Mouse (Mus musculus) forebrain, embryonic 13.5 days (tissue): Measurements from ENCODE around the gene Kcnip1. TPM values are rescaled to one million over a fixed set of nuclear protein-coding genes. Genes with fewer than 3 reads are reported as not detected.

Experiments used
- ATAC-seq: fragments of 200-750 bp; cut with Nextera tagmentation; 2 replicates; pipeline ENCODE4 v1.8.0; 2017
- H3K27ac ChIP-seq: fragments of 300-500 bp; sonication (generic); 2 replicates; pipeline ENCODE4 v1.5.1; 2015; ENCODE audit warnings: inconsistent platforms, mild to moderate bottlenecking, moderate library complexity
- H3K27me3 ChIP-seq: fragments of 300-500 bp; sonication (generic); 2 replicates; pipeline ENCODE4 v1.6.1; 2015; ENCODE audit warnings: mild to moderate bottlenecking, inconsistent platforms
- H3K36me3 ChIP-seq: fragments of 300-500 bp; sonication (generic); 2 replicates; pipeline ENCODE4 v1.6.1; 2015; ENCODE audit warnings: mild to moderate bottlenecking, inconsistent platforms; ENCODE audit not compliant: poor library complexity, severe bottlenecking
- H3K4me1 ChIP-seq: fragments of 300-500 bp; sonication (generic); 2 replicates; pipeline ENCODE4 v1.6.1; 2015; ENCODE audit warnings: inconsistent platforms
- H3K4me2 ChIP-seq: fragments of 300-500 bp; sonication (generic); 2 replicates; pipeline ENCODE4 v1.6.1; 2015; ENCODE audit warnings: inconsistent platforms, mild to moderate bottlenecking, moderate library complexity
- H3K4me3 ChIP-seq: fragments of 300-500 bp; sonication (generic); 2 replicates; pipeline ENCODE4 v1.5.1; 2015; ENCODE audit warnings: mild to moderate bottlenecking, inconsistent platforms
- H3K9ac ChIP-seq: fragments of 300-500 bp; sonication (generic); 2 replicates; pipeline ENCODE4 v1.6.1; 2015; ENCODE audit warnings: mild to moderate bottlenecking, inconsistent platforms
- H3K9me3 ChIP-seq: fragments of 300-500 bp; sonication (generic); replicated peaks from 2 replicates; pipeline ENCODE4 v1.6.1; 2016; ENCODE audit warnings: inconsistent platforms
- WGBS: fragments of 180-500 bp; shearing (Covaris S2); methylation state at CpG from one replicate; pipeline ENCODE4 v1.1.7; 2015; 5-methylcytosine and 5-hydroxymethylcytosine counted together
- polyA plus RNA-seq: library from polyadenylated mRNA; unstranded; fragments of >200 nt; fragmentation: Nextera tagmentation; extraction: Ambion mirVana; gene quantifications from 2 replicates; pipeline ENCODE4 v1.2.1, GENCODE M21; 2015

Kcnip1 gene
- polyA plus RNA-seq: 29.9 and 37.4 TPM in 2 replicates

DNA sequence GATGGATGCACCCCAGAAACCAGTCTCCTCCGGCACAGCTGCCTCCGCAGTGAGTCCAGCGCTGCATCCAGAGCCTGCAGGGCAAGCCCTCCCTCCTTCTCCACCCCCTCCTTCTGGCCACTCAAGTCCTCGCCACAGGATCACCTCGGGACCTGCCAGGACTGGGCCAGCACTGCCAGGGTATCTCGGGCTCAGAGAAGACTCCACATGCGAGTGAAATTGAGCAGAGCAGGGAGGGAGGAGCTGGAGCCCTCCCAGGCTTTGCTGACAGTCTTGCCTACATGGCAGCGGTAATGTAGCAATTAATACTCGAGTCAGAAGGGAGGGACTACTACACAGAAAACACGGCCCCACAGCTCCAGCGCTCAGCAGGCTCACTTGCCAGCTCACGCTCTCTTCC, at the start of gene Kcnip1:
Gene Kcnip1, minus strand, starts transcription at position 215 of the 400 bp plus-strand sequence.
- no peaks in the 10 kb centered on the region; the same call in none of the 2 replicates for H3K27me3 ChIP-seq
- no peak within 1 kb of the TSS for H3K27ac ChIP-seq
- H3K4me2 ChIP-seq: peak within 1 kb of the TSS; percentile 40
- 24% methylated on average over 12 of the region's 12 CpGs for WGBS
- no peak within 1 kb of the TSS for H3K4me3 ChIP-seq
- H3K36me3 ChIP-seq: no peaks in the 10 kb centered on the region
- H3K9ac ChIP-seq: peak within 1 kb of the TSS; percentile 10; the same call in 1 of the 2 replicates
- peaks cover 14% of the 10 kb centered on the region for H3K4me1 ChIP-seq
- peak; percentile 77 for ATAC-seq
- no peaks in the 10 kb centered on the region for H3K9me3 ChIP-seq

DNA sequence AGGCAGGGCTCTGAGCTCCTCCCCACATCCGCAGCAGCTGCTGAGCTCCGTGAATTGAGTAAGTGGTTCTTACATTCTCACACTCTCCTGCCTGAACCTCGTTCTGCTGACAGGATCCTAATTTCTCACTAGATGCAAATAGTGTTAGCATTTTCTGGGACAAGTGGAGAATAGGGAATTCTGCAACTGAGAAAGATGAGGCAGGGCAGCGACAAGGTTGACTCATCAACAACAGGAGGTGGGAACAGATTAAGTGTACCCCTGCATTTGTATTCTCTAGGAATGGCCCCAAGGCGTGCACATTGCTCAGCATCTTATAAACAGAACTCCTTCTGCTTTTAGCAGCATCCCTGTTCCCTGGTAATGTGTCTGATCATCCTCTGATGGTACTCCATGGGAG, 47.1 kb upstream of the Kcnip1 start:
- WGBS: 77% methylated on average over 5 of the region's 5 CpGs
- no peaks in the 10 kb centered on the region for H3K4me1 ChIP-seq
- no peaks in the 10 kb centered on the region for H3K36me3 ChIP-seq
- H3K9ac ChIP-seq: no peak overlapping the region
- no peak overlapping the region for H3K4me2 ChIP-seq
- H3K27ac ChIP-seq: no peak overlapping the region
- no peak overlapping the region for H3K4me3 ChIP-seq
- no peak for ATAC-seq
- no peaks in the 10 kb centered on the region for H3K9me3 ChIP-seq
- no peaks in the 10 kb centered on the region for H3K27me3 ChIP-seq

DNA sequence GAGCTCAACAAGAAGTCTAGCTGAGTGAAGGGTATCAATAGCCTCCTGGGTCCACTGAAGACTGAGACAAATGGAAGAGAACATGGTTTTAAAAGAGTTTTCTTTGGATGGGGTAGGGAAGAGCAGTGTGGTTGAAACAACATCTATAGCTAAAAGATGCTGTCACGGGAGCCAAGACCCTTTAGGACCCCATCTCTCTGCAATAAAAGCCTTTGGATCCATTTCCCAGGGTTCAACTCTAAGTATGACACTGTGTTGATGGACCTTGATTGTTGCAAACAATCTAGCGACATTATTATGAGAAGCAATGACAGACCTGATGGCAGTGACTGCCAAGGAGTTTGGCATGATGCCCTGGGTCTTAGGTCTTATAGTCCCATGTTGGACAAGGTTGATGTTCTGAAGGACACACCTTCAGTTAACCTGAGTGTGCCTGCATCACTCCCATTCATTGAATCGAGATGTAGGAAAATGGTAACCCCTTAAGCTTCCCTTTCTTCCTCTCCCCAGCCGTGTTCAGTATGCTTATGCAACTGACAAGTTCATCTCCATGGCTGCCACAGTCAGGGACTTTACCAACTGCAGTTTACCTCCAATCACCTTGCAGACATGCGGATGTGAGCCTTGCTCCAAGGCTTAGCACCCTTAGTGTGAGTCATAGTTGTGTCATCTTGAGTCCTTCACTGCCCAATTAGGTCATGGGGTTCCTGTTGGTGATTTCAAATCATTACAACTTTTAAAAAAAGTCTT, 43.1 kb upstream of the Kcnip1 start:
- ATAC-seq: no peak
- Histone ChIP-seq H3K36me3 (no peaks in the 10 kb centered on the region), H3K9me3 (no peaks in the 10 kb centered on the region), H3K27me3 (no peaks in the 10 kb centered on the region), H3K4me1 (no peaks in the 10 kb centered on the region), H3K4me2 (no peak overlapping the region), H3K27ac (no peak overlapping the region), H3K4me3 (no peak overlapping the region), H3K9ac (no peak overlapping the region)
- 86% methylated on average over 5 of the region's 5 CpGs for WGBS

DNA sequence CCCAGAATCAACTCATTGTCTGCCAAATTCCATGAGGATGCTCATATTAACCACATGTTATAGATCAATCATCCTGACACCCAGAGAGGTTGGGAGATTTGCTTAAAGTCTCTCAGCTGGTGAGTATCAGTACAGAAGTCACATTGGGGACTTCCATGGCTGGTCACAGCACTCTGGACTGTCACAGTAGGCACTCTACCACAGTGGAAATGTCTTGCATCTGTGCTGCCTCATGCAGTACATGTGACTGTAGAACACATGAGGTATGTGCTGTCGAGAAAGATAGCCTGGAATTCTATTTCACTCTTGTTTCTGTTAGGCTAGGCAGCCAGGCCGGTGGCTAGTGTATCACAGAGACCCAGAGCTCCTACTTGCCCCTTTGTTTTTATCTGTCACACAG, 41.8 kb upstream of the Kcnip1 start:
- Histone ChIP-seq H3K4me1 (no peaks in the 10 kb centered on the region), H3K9ac (no peak overlapping the region), H3K27ac (no peak overlapping the region), H3K4me3 (no peak overlapping the region), H3K27me3 (no peaks in the 10 kb centered on the region), H3K9me3 (no peaks in the 10 kb centered on the region), H3K4me2 (no peak overlapping the region), H3K36me3 (no peaks in the 10 kb centered on the region)
- no peak for ATAC-seq
- WGBS: 72% methylated on average over 2 of the region's 2 CpGs

DNA sequence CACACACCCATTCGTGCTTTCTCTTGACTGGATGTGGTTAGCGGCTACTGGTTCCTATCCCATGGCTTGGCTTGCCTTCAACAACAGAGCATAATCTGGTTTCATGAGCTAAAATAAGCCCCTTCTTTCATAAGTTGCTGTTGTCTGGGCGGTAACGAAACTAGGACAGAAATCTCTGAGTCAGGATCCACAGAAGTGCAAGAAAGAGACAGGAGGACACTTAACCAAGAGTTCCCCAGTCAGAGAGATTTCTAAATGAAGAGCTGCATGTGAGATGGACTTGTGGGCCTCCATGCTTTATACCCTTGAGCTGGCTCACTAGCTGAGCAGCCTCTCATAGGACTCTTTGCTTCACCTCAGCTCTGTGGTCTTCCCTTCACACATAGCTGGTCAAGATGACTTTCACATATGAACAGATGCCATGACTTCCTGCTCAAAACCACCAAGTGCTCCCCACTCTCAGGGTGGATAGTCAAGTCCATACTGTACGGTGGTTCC, 41.1 kb upstream of the Kcnip1 start:
- ATAC-seq: no peak
- WGBS: 96% methylated on average over 5 of the region's 5 CpGs

DNA sequence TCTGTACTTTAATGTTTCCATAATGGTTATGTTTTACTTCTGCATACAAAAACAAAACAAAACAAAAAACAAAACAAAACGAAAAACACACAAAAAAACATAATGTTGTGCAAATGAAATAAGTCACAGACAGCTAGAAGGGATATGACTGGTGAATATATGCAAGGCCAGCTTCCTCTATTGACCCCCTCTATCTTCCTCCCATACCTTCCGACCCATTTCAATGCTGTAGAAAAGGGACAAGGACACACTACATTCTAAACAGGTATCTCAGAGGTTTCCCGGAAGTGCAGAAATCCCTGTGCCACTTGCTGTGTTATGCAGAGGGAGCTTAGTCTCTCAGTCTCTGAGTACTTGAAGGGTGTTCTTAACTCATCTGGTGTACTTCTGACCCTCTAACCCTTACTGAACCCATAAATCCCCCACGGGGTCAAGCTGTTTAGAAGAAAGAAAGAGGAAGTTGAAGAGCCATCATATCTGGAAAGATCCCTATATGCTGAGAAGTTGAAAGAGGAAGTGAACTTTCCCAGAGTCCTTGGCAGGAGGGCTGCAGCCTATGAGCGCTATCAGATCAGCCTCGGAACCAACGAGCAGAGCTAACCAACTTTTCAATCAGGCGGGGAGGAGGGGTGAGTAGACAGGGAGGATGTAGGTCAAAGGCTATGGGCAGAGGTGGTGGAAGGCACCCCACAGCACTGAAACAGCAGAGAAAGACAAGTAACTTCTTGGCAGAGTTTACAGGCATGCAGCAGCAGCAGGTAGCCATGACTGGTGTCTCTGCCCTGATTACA, 38.3 kb upstream of the Kcnip1 start:
- no peak overlapping the region for H3K4me3 ChIP-seq
- no peaks in the 10 kb centered on the region for H3K4me1 ChIP-seq
- no peak overlapping the region for H3K9ac ChIP-seq
- no peak overlapping the region for H3K27ac ChIP-seq
- H3K36me3 ChIP-seq: no peaks in the 10 kb centered on the region
- no peaks in the 10 kb centered on the region for H3K9me3 ChIP-seq
- H3K27me3 ChIP-seq: no peaks in the 10 kb centered on the region
- WGBS: 79% methylated on average over 8 of the region's 8 CpGs
- H3K4me2 ChIP-seq: no peak overlapping the region
- no peak for ATAC-seq

More for the DNA sequence above, 41.1 kb upstream of the Kcnip1 start:
- Histone ChIP-seq H3K4me3 (no peak overlapping the region), H3K4me1 (no peaks in the 10 kb centered on the region), H3K9me3 (no peaks in the 10 kb centered on the region), H3K27ac (no peak overlapping the region), H3K36me3 (no peaks in the 10 kb centered on the region), H3K4me2 (no peak overlapping the region), H3K27me3 (no peaks in the 10 kb centered on the region), H3K9ac (no peak overlapping the region)

DNA sequence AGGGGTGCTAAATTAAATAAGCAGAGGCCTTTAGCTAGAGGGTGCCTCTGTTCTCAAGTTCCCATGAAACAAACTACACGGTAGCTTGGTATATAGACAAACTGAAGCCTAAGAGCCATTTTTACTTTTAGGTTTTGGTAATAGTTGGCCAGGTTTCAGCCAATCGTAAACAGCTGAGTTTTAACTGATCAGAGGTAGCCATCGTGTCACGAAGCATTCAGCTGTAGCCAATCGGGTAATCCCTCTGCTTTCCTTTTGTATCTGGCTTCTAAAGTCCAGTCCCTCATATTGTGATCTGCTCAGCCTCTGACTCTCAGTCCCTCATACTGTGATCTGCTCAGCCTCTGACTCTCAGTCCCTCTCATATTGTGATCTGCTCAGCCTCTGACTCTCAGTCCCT, 36.7 kb upstream of the Kcnip1 start:
- 45% methylated on average over 5 of the region's 5 CpGs for WGBS
- H3K27ac ChIP-seq: no peak overlapping the region
- no peaks in the 10 kb centered on the region for H3K4me1 ChIP-seq
- H3K27me3 ChIP-seq: no peaks in the 10 kb centered on the region
- no peak overlapping the region for H3K4me2 ChIP-seq
- H3K4me3 ChIP-seq: no peak overlapping the region
- H3K36me3 ChIP-seq: no peaks in the 10 kb centered on the region
- H3K9ac ChIP-seq: no peak overlapping the region
- no peaks in the 10 kb centered on the region for H3K9me3 ChIP-seq
- ATAC-seq: no peak

DNA sequence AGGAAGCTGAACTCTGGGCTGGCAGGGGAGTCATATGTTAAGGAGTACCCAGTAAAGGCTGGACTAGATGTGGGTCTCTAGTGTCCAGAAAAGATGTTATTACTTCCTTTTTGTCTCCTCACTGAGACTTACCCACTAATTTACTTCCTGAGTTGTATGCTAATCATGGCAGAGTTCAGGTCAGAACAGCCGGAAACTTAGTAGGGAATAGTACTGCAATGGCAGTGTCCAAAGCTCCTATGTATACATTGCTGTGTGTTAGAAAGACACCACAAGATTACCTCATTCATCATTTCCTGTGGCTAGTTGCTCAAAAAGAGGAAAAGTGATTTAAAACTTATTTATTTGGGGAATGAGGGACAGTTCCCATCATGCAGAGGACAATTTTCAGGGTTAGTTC, 32.1 kb upstream of the Kcnip1 start:
- Histone ChIP-seq H3K4me1 (no peaks in the 10 kb centered on the region), H3K27ac (no peak overlapping the region), H3K4me2 (no peak overlapping the region), H3K36me3 (no peaks in the 10 kb centered on the region), H3K9ac (no peak overlapping the region), H3K27me3 (no peaks in the 10 kb centered on the region), H3K9me3 (no peaks in the 10 kb centered on the region), H3K4me3 (no peak overlapping the region)
- ATAC-seq: no peak
- 83% methylated on average over 1 of the region's 1 CpGs for WGBS

DNA sequence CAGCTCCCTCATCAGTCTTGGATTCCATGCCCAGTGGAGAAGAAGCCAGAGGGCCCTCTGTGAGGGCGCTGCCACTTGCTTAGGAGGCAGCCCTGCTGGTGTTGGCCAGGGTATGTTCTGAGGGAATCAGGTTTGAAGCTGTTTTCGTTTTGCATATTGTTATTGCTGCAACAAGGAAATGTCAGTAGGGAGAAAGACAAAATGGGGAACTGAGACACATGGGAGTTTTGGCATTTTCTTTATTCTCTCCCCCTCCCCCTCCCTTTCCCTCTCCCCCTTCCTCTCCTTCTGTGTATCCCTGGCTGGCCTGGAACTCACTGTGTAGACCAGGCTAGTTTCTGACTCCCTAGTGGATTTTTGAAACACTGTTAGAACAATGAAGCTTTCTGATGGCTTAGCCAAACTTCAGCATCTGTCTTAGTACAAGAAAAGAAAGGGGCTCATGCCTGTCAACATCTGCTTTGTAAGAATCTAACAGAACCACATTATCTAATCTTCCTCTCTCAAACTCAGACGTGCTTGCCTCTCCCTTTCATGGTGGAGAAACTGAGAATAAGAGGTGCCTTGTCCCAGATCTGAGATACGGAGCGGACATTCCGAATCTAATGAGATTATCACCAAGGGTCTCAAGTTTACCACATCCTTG, 19.2 kb upstream of the Kcnip1 start:
- H3K27ac ChIP-seq: no peak overlapping the region
- no peak overlapping the region for H3K9ac ChIP-seq
- no peaks in the 10 kb centered on the region for H3K27me3 ChIP-seq

DNA sequence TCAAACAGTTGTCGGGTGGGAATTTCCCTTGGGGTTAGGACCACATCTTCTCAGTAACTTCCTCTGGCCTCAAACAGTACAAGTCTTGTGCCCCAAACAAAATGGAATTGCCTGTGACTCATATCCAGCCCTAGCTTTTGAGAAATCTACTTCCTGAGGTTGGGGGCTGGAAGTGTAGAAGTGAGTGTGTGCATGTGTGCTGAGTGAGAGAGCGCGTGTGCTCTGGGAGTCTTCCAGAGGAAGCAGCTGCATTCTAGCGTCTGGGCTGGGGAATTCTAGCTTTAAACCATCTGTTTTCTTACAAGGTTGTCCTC, 17.9 kb upstream of the Kcnip1 start:
- no peak for ATAC-seq
- Histone ChIP-seq H3K27me3 (no peaks in the 10 kb centered on the region), H3K9ac (no peak overlapping the region), H3K4me3 (no peak overlapping the region), H3K9me3 (no peaks in the 10 kb centered on the region), H3K36me3 (no peaks in the 10 kb centered on the region), H3K4me2 (no peak overlapping the region), H3K27ac (no peak overlapping the region), H3K4me1 (no peaks in the 10 kb centered on the region)
- 73% methylated on average over 4 of the region's 4 CpGs for WGBS

More for the DNA sequence above, 19.2 kb upstream of the Kcnip1 start:
- WGBS: 73% methylated on average over 6 of the region's 6 CpGs
- Histone ChIP-seq H3K36me3 (no peaks in the 10 kb centered on the region), H3K4me3 (no peak overlapping the region), H3K9me3 (no peaks in the 10 kb centered on the region), H3K4me2 (no peak overlapping the region), H3K4me1 (no peaks in the 10 kb centered on the region)
- ATAC-seq: no peak

DNA sequence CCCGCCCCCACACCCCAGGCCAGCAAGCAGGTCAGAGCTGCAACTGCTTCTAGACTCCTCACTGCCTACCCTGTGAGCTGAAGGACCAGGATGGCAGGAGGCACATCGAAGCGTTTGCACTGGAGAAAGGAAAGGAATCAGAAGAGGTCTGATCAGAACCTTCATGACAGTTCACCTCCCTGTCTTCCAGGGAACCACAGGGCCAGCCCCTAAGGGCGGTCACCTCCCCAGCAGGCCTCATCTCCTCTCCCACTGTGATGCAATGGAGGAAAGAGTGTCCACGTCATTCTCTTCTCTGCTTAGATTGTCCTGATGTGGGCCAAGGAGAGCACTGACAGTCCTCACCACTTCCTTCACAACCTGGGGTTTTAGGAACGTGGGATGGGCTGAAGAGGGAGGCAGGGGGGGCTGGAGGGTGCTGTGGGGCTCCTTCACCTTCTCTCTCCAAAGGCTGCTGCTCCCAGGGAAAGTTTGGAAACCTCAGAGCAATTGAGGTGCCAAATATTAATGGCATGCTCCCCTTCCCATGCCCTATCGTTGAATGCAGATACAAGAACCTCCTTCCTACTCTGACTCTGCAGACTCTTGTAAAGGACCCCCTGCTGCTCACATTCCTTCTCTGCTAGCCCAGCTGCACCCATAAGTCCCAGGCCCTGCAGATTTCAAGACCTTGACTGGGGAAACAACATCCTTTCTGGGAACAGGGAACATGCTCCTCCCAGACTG, 17.3 kb upstream of the Kcnip1 start:
- Histone ChIP-seq H3K27ac (no peak overlapping the region), H3K4me2 (no peak overlapping the region), H3K9ac (no peak overlapping the region), H3K4me3 (no peak overlapping the region), H3K4me1 (no peaks in the 10 kb centered on the region), H3K27me3 (no peaks in the 10 kb centered on the region), H3K9me3 (no peaks in the 10 kb centered on the region), H3K36me3 (no peaks in the 10 kb centered on the region)
- no peak for ATAC-seq
- WGBS: 79% methylated on average over 7 of the region's 7 CpGs
